Mouse (Mus musculus): ENCODE measurements around the gene Tmem120a. TPM values are rescaled to one million over a fixed set of nuclear protein-coding genes. Genes with fewer than 3 reads are reported as not detected.

The Tmem120a gene
- polyA plus RNA-seq, 1 experiment from 2014 or later = 88.4 TPM

- H3K27ac ChIP-seq (replicated peaks) = no peak overlapping the region
- 95% methylated on average over 10 of the region's 10 CpGs for WGBS
- peaks cover 18% of the 10 kb centered on the region for H3K4me1 ChIP-seq (replicated peaks)
- H3K36me3 ChIP-seq = peaks cover 61% of the 10 kb centered on the region
- H3K4me3 ChIP-seq = no peak overlapping the region
- no peak overlapping the region for H3K9ac ChIP-seq
- no peak overlapping the region for H3K4me2 ChIP-seq
- no peaks in the 10 kb centered on the region for H3K9me3 ChIP-seq
- no peaks in the 10 kb centered on the region for H3K27me3 ChIP-seq
- no peak for ATAC-seq (ENCODE audit: low FRiP score, low read depth)
These were observed 14.0 kb downstream of the Tmem120a start for GRCm38 (mm10) chr5:135730278-135730677.

- Histone ChIP-seq H3K4me3 (no peak overlapping the region), H3K4me2 (no peak overlapping the region), H3K4me1 (replicated peaks) (peaks cover 27% of the 10 kb centered on the region), H3K27me3 (no peaks in the 10 kb centered on the region), H3K9ac (no peak overlapping the region), H3K27ac (replicated peaks) (no peak overlapping the region), H3K36me3 (peaks cover 52% of the 10 kb centered on the region), H3K9me3 (no peaks in the 10 kb centered on the region)
- no peak for ATAC-seq (ENCODE audit: low FRiP score, low read depth)
- 88% methylated on average over 13 of the region's 13 CpGs for WGBS
These were observed 14.9 kb downstream of the Tmem120a start for GRCm38 (mm10) chr5:135729351-135729750.

DNA sequence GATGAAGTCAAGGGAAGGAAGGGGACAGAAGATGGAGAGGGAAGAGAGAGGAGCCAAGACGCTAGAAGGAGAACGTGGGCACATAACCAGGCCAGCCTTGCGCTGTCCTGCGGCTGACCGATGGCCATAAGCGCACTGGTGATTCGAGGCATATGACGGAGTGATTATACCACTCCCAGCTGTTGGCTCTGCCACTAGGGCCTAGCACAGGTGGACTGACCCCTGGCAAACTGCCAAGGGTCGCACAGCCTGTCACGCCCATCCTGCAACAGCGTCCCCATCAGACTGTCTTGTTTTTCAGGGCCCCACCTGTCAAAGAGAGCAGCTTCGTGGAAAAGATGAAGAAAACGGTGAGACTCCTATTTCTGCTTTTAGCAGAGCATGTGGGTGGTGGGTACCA is 15.9 kb downstream of the Tmem120a start:
- ATAC-seq (ENCODE audit: low FRiP score, low read depth) = no peak
- no peak overlapping the region for H3K4me2 ChIP-seq
- H3K27me3 ChIP-seq = no peaks in the 10 kb centered on the region
- no peak overlapping the region for H3K4me3 ChIP-seq
- H3K27ac ChIP-seq (replicated peaks) = no peak overlapping the region
- peaks cover 42% of the 10 kb centered on the region for H3K36me3 ChIP-seq
- no peak overlapping the region for H3K9ac ChIP-seq
- 93% methylated on average over 13 of the region's 13 CpGs for WGBS
- H3K9me3 ChIP-seq = no peaks in the 10 kb centered on the region
- peaks cover 34% of the 10 kb centered on the region for H3K4me1 ChIP-seq (replicated peaks)

- no peak overlapping the region for H3K9ac ChIP-seq
- no peak overlapping the region for H3K4me3 ChIP-seq
- no peaks in the 10 kb centered on the region for H3K9me3 ChIP-seq
- H3K36me3 ChIP-seq = peaks cover 37% of the 10 kb centered on the region
- WGBS = 86% methylated on average over 9 of the region's 9 CpGs
- H3K27ac ChIP-seq (replicated peaks) = no peak overlapping the region
- H3K27me3 ChIP-seq = no peaks in the 10 kb centered on the region
- H3K4me2 ChIP-seq = no peak overlapping the region
- no peak for ATAC-seq (ENCODE audit: low FRiP score, low read depth)
- peaks cover 34% of the 10 kb centered on the region for H3K4me1 ChIP-seq (replicated peaks)
These were observed 16.4 kb downstream of the Tmem120a start for GRCm38 (mm10) chr5:135727871-135728270.

DNA sequence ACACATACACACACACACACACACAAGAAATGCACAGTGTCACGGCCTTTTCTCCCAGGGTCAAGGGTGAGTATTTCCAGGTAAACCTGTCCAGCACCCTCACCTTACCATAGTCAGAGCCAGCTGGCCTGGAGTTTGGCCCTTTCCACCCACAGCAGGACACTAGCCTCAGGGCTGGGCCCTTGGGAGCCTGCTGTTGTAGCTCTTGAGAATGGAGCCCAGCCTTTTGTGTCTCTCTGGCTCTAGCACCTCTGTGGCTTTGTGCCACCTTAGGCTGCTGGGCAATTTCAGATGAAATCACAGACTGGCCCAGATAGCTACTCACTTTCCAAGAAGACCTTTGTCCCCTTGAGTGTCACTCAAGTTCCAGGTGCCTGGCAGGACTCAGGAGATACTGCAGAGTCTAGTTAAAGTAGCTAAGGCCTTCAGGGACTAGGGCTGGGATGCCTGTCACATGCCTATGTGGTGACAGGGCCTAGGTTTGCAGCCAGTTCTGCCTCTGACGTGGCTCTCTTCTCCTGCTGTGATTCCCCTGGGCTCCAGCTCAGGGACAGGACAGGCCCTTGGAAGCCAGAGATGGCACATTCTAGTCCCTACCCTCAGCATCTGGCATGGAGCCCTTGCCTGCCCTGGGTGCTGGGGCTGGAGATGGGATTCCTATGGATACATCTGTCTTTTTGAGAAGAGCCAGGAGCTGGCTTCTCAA is 17.5 kb downstream of the Tmem120a start:
- Histone ChIP-seq H3K27me3 (no peaks in the 10 kb centered on the region), H3K4me1 (replicated peaks) (peaks cover 38% of the 10 kb centered on the region), H3K9me3 (no peaks in the 10 kb centered on the region), H3K27ac (replicated peaks) (no peak overlapping the region), H3K4me3 (no peak overlapping the region), H3K4me2 (peak overlapping the region; percentile 38; the same call in 1 of the 2 replicates), H3K9ac (no peak overlapping the region), H3K36me3 (peaks cover 27% of the 10 kb centered on the region)
- ATAC-seq (ENCODE audit: low FRiP score, low read depth) = no peak
- WGBS = 52% methylated on average over 2 of the region's 2 CpGs

GRCm38 (mm10) chr5:135725991-135726390 is 18.3 kb downstream of the Tmem120a start:
- Histone ChIP-seq H3K4me2 (peak overlapping the region; percentile 38), H3K4me3 (peak overlapping the region; percentile 1; the same call in 1 of the 2 replicates), H3K4me1 (replicated peaks) (peaks cover 38% of the 10 kb centered on the region), H3K9me3 (no peaks in the 10 kb centered on the region), H3K36me3 (peaks cover 18% of the 10 kb centered on the region), H3K9ac (no peak overlapping the region), H3K27me3 (no peaks in the 10 kb centered on the region), H3K27ac (replicated peaks) (peak overlapping the region; percentile 61)
- 15% methylated on average over 6 of the region's 6 CpGs for WGBS
- ATAC-seq (ENCODE audit: low FRiP score, low read depth) = no peak

- H3K36me3 ChIP-seq = peaks cover 13% of the 10 kb centered on the region; the same call in 1 of the 2 replicates
- H3K27me3 ChIP-seq = no peaks in the 10 kb centered on the region
- H3K4me3 ChIP-seq = 0 out of 2 replicates have a peak overlapping the region, but pooled peaks have one; percentile 1
- WGBS = 4% methylated on average over 8 of the region's 8 CpGs
- 0 out of 2 replicates have a peak overlapping the region, but pooled peaks have one; percentile 0 for H3K9ac ChIP-seq
- H3K4me2 ChIP-seq = peak overlapping the region; percentile 38
- no peaks in the 10 kb centered on the region for H3K9me3 ChIP-seq
- peak; percentile 80 for ATAC-seq (ENCODE audit: low FRiP score, low read depth)
- H3K4me1 ChIP-seq (replicated peaks) = peaks cover 38% of the 10 kb centered on the region
- peak overlapping the region; percentile 61 for H3K27ac ChIP-seq (replicated peaks)
These were observed 18.8 kb downstream of the Tmem120a start for GRCm38 (mm10) chr5:135725391-135725841.

DNA sequence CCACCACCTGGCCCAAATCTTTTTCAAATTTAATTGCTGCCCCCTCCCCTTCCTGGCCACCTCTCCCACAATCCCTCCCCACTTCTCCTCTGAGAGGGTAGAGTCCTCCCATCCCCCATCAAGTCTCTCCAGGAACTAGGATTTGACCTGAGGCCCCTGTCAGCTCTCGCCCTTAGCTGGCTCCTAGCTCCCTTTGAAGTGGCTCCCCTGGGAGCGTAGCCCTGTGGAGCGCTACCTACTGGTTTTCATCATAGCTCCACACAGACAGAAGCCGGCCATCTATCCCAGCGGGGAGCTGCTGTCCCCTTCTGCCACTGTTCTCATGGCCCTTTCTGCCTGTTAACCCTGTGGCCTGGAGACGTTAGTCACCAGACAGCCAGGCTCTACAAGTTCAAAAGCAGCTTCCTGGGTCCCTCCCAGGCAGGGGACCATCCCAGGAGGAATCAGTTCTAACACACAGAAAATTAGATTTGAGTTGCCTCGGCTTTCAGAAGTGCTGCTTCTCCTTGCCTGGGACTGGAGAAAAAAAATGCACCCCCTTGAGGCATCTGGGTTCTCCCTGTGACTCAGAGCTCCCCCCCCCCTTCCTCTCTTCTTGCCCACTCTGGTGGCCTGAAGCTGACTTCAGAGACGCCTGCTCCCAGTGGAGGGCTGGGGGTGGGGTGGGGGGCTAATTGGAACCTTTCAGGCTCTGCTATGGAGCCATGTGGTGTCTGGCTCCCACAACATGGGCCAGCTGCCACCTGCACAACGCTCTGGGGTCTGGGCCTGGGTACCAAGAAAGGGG is 19.5 kb downstream of the Tmem120a start:
- Histone ChIP-seq H3K27me3 (no peaks in the 10 kb centered on the region), H3K9me3 (no peaks in the 10 kb centered on the region), H3K4me2 (peak overlapping the region; percentile 38), H3K4me3 (no peak overlapping the region), H3K4me1 (replicated peaks) (peaks cover 38% of the 10 kb centered on the region), H3K9ac (0 out of 2 replicates have a peak overlapping the region, but pooled peaks have one; percentile 0), H3K36me3 (peaks cover 6% of the 10 kb centered on the region; the same call in 1 of the 2 replicates), H3K27ac (replicated peaks) (peak overlapping the region; percentile 61)
- peak; percentile 36 for ATAC-seq (ENCODE audit: low FRiP score, low read depth)
- 7% methylated on average over 9 of the region's 9 CpGs for WGBS

- Histone ChIP-seq H3K9me3 (no peaks in the 10 kb centered on the region), H3K36me3 (no peaks in the 10 kb centered on the region; the same call in 1 of the 2 replicates), H3K4me2 (no peak overlapping the region), H3K4me3 (no peak overlapping the region), H3K27ac (replicated peaks) (no peak overlapping the region), H3K27me3 (no peaks in the 10 kb centered on the region), H3K4me1 (replicated peaks) (peaks cover 38% of the 10 kb centered on the region), H3K9ac (no peak overlapping the region)
- ATAC-seq (ENCODE audit: low FRiP score, low read depth) = no peak
- 79% methylated on average over 3 of the region's 3 CpGs for WGBS
These were observed 21.0 kb downstream of the Tmem120a start for GRCm38 (mm10) chr5:135723165-135723751.

DNA sequence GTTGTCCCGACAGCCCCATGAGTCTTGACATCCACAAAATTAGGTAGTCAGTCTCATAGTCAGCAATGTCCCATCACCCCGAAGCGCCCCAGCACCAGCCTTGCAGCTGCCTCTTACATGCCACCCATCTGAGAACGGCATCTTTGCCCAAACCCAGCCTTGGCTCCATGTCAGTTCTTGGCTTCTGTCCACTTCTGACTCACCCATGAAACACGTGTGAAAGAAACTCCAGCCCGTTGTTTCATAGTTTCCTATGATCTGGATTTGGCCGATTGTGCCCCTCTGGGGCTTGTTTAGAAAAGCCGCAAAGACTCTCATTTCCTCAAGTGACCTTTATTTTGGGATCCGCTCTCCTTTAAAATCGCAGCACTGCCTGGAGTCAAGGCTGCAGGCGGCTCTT is 22.1 kb downstream of the Tmem120a start:
- no peaks in the 10 kb centered on the region for H3K27me3 ChIP-seq
- H3K4me2 ChIP-seq = no peak overlapping the region
- H3K36me3 ChIP-seq = peaks cover 6% of the 10 kb centered on the region
- no peak overlapping the region for H3K9ac ChIP-seq
- 72% methylated on average over 11 of the region's 11 CpGs for WGBS
- no peak overlapping the region for H3K27ac ChIP-seq (replicated peaks)
- H3K9me3 ChIP-seq = no peaks in the 10 kb centered on the region
- ATAC-seq (ENCODE audit: low FRiP score, low read depth) = no peak
- H3K4me3 ChIP-seq = no peak overlapping the region
- peaks cover 38% of the 10 kb centered on the region for H3K4me1 ChIP-seq (replicated peaks)

DNA sequence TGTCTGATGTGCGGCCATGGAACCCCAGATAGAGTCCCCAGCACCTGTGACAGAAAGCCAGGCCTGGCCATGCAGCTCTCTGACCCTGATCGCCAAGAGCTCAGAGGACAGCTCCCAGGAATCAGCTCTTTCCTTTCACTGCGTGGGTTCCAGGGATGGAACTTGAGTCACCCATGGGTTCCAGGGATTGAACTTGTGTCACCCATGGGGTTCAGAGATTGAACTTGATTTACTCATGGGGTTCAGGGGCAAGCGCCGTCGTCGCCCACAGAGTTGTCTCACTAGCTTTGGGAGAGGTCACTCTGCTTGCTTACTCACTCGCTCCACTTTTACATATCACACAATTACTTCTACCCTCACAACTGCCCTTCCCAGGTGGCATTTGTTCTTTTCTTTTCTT is 23.2 kb downstream of the Tmem120a start:
- Histone ChIP-seq H3K4me3 (no peak overlapping the region), H3K4me2 (no peak overlapping the region), H3K27ac (replicated peaks) (no peak overlapping the region), H3K36me3 (peaks cover 10% of the 10 kb centered on the region), H3K27me3 (no peaks in the 10 kb centered on the region), H3K9ac (no peak overlapping the region), H3K9me3 (no peaks in the 10 kb centered on the region), H3K4me1 (replicated peaks) (peaks cover 28% of the 10 kb centered on the region)
- WGBS = 90% methylated on average over 8 of the region's 8 CpGs
- ATAC-seq (ENCODE audit: low FRiP score, low read depth) = no peak

- Histone ChIP-seq H3K36me3 (peaks cover 12% of the 10 kb centered on the region), H3K4me2 (no peak overlapping the region), H3K27me3 (no peaks in the 10 kb centered on the region), H3K9me3 (no peaks in the 10 kb centered on the region), H3K9ac (no peak overlapping the region), H3K4me3 (no peak overlapping the region), H3K4me1 (replicated peaks) (peaks cover 18% of the 10 kb centered on the region), H3K27ac (replicated peaks) (no peak overlapping the region)
- 60% methylated on average over 3 of the region's 3 CpGs for WGBS
- ATAC-seq (ENCODE audit: low FRiP score, low read depth) = no peak
These were observed 24.1 kb downstream of the Tmem120a start for GRCm38 (mm10) chr5:135720121-135720520.

All from hindbrain, embryonic 15.5 days (tissue).